Mouse (Mus musculus) testis, adult 2 months (tissue): ENCODE results near the gene Tmem184a.

Experiments
- CTCF ChIP-seq: fragments of 200-500 bp; IDR thresholded peaks from 2 replicates; pipeline ENCODE4 v1.5.1; 2012; ENCODE audit warnings: low read depth, mild to moderate bottlenecking, inconsistent platforms, low read length, moderate library complexity; ENCODE audit not compliant: control insufficient read depth, insufficient read depth, insufficient replicate concordance
- POLR2A ChIP-seq: fragments of 200-500 bp; IDR thresholded peaks from 2 replicates; pipeline ENCODE4 v1.6.1; 2012; ENCODE audit warnings: low read depth, mild to moderate bottlenecking, inconsistent platforms, low read length, moderate library complexity; ENCODE audit not compliant: control insufficient read depth

DNA sequence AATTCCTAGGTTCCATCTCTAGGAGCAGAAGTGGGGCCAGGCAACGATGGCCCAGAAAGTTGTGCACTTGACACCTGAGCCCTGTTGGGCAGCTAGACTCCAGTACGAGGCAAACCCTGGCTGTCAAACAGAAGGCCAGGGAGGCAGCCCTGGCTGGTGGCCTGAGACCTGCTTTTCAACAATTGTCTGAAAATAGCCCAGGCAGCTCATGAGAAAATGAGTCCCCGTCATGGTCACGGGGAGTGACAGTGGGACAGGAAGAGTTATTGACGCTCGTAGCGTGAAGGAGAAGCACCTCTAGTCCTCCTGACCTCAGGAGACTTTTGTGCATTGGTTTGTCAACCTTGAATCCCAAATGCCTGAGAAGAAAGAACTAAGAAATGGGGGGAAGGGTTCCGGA lies 38.3 kb downstream of the Tmem184a start:
- no peak for TF ChIP-seq POLR2A
- TF ChIP-seq CTCF: no peak
